Mouse (Mus musculus): ENCODE results near the gene Gmeb2.

DNA sequence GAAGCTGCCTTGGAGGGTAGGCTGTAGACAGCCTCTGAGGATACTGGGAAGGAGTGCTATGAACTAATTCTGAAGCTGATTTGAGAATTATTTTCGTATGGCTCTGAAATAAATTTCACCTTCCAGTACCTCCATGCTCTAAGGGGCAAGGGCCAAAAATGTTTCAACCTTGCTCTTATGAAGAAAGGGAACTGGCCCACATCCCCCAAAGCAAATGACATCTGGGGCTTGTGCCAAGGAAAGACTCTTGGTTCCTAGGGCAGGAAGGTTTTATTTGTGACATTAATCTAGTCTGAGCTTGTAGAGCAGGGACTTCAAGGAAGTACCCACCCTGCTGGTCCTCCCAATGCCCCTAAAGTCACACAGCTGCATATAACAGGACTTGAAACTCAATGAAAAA lies 36.0 kb downstream of the Gmeb2 start:
- no peak for TF ChIP-seq HCFC1 (IDR thresholded peaks at IDR 0.05; ENCODE audit: borderline replicate concordance, insufficient read depth, low read length)
- TF ChIP-seq ZC3H11A (IDR thresholded peaks at IDR 0.05; ENCODE audit: borderline replicate concordance, low read depth, low read length) = no peak
- no peak for TF ChIP-seq ZNF384 (IDR thresholded peaks at IDR 0.05; ENCODE audit: low read depth, low read length)
- no peak for TF ChIP-seq CHD2 (IDR thresholded peaks at IDR 0.05; ENCODE audit: low read depth, low read length)
- no peak for TF ChIP-seq MAFK (IDR thresholded peaks at IDR 0.05; ENCODE audit: insufficient read depth, low read depth, low read length)

Measured in ES-E14 (cell line).